Mouse (Mus musculus): Measurements from ENCODE around the gene Olfr732. TPM values are rescaled to one million over a fixed set of nuclear protein-coding genes. Genes with fewer than 3 reads are reported as not detected.

Olfr732 gene
- total RNA-seq (2021), result not detected

DNA sequence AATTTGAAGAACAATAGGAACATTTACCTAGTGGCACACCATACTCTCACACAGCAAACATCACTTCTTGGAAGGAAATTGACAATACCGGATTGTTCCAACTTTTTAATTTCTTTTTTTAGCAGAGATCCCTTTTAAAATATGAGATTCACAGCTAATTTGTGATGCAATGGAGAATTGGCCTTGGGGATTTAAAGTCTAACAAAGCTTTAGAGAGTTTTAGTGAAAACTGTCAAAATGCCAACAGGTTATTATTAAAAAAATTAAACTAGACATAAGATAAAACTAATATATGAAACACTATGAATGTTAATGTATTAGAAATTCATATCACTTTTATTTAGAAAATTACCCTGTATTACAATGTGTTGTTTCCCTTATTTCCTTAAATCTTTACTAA is at the start of gene Olfr732:
TSS of gene Olfr732 (minus strand) at position 101 of the 400 bp plus-strand sequence.
- DNase-seq, result no peak

DNA sequence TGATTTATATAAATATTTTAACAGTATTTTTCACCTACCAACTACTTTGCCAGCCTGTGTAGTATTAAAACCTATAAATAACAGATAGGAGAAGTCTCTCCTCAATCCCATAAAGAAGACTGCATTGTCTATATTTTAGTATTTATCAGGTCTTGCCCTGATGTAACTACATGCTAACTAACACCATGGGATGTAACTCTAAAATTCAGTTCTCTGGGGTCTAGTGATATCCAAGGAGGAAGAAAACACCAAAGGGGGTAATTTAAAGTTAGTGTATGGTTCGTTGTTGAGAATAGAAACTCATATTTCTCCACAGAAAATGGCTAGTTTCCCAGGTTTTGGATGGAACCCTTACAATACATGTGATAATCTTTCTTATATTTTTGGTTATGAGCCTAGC is 42.7 kb upstream of the Olfr732 start, which contains the start of gene Olfr734:
TSS of gene Olfr734 (minus strand) at position 101 of the 400 bp plus-strand sequence.
- no peak for DNase-seq

DNA sequence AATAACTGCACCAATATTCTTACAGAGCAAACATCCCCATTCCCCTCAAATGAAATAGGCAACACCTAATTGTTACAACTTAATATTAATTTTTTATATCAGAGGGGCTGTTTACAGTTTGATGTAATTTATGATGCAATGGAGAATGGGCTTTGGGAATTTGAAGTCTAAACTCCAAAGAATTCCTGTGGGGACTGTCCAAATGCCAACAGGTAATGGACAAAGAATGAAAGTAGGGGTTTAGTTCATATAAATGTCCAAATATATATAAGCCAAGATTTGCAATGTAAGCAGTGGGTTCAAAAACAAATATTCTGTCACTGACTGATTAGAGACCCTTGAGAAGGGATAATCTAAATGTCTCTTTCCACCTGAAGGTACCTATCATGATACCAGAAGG is 17.4 kb upstream of the Olfr732 start, which contains the start of gene Olfr733:
TSS of gene Olfr733 (minus strand) at position 101 of the 400 bp plus-strand sequence.
- DNase-seq, result no peak

DNA sequence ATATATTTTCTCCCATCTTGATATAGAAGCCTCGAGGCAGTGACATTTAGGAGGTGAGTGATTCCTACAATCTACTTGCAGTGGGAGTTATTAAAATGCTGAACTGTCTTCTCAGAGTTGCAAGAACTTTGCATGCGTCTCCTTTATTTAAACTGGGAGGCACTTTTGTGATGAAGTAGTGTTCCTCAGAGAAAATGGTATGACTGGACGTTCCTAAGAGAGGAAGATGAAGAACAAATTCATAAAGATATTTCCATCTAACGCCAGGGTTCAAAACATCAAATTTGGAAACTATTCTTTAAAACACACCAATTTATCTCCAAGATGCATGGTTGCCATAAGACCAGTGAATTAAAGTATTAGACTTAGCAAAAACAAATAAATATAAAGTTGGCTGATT is 42.2 kb downstream of the Olfr732 start, which contains the start of gene Olfr731:
TSS of gene Olfr731 (minus strand) at position 101 of the 400 bp plus-strand sequence.
- DNase-seq, result no peak

Other genes starting within 250 kb of the Olfr732 start
- not detected for gene Olfr725, start 243.8 kb downstream of the Olfr732 start, total RNA-seq (2021)
- not detected for gene Olfr726, start 193.3 kb downstream of the Olfr732 start, total RNA-seq (2021)
- not detected for gene Olfr727, start 161.0 kb downstream of the Olfr732 start, total RNA-seq (2021)
- not detected for gene Olfr728, start 141.5 kb downstream of the Olfr732 start, total RNA-seq (2021)
- gene Olfr729, start 131.3 kb downstream of the Olfr732 start, total RNA-seq (2021), result not detected
- gene Olfr730, start 96.0 kb downstream of the Olfr732 start, total RNA-seq (2021), result not detected
- not detected for gene Olfr731, start 42.3 kb downstream of the Olfr732 start, total RNA-seq (2021)
- gene Olfr733, start 17.3 kb upstream of the Olfr732 start, total RNA-seq (2021), result not detected
- not detected for gene Olfr734, start 42.6 kb upstream of the Olfr732 start, total RNA-seq (2021)
- not detected for gene Olfr735, start 64.7 kb upstream of the Olfr732 start, total RNA-seq (2021)
- gene Tlr11, start 73.7 kb upstream of the Olfr732 start, total RNA-seq (2021), result not detected
- not detected for gene Olfr736, start 97.0 kb upstream of the Olfr732 start, total RNA-seq (2021)
- not detected for gene Olfr738, start 123.4 kb upstream of the Olfr732 start, total RNA-seq (2021)
- not detected for gene Olfr739, start 134.4 kb upstream of the Olfr732 start, total RNA-seq (2021)
- gene Olfr740, start 161.3 kb upstream of the Olfr732 start, total RNA-seq (2021), result not detected
- not detected for gene Olfr741, start 188.5 kb upstream of the Olfr732 start, total RNA-seq (2021)
- gene Olfr742, start 219.4 kb upstream of the Olfr732 start, total RNA-seq (2021), result not detected
- gene Olfr743, start 237.6 kb upstream of the Olfr732 start, total RNA-seq (2021), result not detected